Mouse (Mus musculus) right cerebral cortex, postnatal 36 days (tissue): ENCODE data around the gene Cbx2.

ENCODE experiments used
- DNase-seq, 2 experiments: peaks; one replicate each; pipeline ENCODE4 v3.0.0; 2022; ENCODE audit warnings: low spot score in 2 of 2, mixed read lengths in 1 of 2

Gene Cbx2

GRCm38 (mm10) chr11:119042466-119043272 is 19.9 kb downstream of the Cbx2 start:
- DNase-seq, result no peak

GRCm38 (mm10) chr11:119043273-119043540 is 20.4 kb downstream of the Cbx2 start:
- DNase-seq, result no peak

GRCm38 (mm10) chr11:119043761-119044550 is 21.2 kb downstream of the Cbx2 start:
- no peak for DNase-seq

- DNase-seq, result no peak
These were observed 22.0 kb downstream of the Cbx2 start for GRCm38 (mm10) chr11:119044551-119045337.

DNA sequence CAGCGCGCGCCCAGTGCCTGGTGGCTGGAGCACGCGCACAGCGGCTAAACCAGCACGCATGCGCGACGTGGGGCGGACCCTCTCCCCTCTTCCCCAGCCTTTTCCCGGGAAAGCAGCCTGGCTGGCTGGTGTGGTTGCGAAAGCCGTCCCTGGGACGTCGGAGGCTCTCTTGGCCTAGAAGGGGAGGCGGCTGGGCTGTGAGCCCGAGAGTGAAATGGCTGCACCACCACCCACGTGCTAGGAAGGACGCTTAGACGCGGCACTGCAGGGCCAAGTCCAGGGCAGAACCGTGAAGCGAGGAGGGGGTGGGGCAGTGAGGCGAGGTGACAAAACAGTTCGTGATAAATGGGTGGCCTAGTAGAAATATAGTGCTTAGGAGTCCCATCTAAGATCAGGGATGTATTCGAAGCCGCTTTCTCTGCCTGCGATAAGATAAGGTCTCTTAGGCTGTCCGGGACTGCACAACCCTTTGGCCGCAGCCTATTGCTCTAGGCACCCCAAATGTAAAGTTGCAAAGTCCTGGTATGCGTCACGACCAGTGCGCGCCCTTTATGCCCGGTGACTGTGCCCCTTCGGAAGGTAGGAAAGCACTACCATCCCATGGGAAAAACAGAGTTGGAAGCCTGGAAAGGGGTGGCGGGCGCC is 24.0 kb downstream of the Cbx2 start:
- no peak for DNase-seq

- no peak for DNase-seq
These were observed 24.7 kb downstream of the Cbx2 start for GRCm38 (mm10) chr11:119047261-119048132.

DNA sequence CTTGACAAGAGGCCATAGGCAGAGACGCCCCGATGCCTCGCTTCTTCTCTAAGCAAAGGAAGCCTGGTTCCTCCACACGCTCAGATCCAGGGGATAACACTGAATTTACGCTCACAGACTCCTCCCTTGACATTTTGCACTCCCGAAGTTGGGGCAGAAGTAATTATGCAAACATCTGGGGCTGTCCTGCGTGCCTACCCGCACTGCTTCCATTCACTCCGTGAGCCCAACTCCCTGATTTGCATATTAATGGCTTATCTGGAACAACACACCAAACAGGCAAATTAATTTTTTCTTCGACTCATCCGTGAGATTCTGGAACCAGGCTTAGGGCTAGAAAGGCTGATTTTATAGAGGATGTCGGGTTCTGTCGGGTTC is 25.4 kb downstream of the Cbx2 start:
- no peak for DNase-seq

- DNase-seq, result no peak
These were observed 27.6 kb downstream of the Cbx2 start for GRCm38 (mm10) chr11:119050361-119050760.

DNA sequence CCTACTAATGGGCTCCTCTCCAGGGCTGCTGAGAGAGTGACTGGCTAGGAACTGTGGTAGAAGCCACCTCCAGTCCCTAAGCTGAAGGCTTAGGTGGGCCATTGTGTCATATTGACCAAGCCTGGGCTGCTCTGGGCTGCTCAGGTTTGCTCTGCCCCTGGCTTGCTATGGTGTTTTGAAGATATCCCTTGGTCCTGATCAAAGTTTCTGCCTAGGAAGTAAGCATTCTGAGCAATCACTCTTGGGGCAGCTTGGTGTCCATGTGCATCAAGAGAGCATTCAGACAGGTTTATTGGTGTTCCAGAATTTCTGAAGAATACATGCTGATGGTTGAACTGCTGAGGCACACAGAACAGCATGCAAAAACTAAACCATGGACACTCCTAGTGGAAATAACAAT is 28.7 kb downstream of the Cbx2 start:
- no peak for DNase-seq

- DNase-seq, result no peak
These were observed 29.3 kb downstream of the Cbx2 start for GRCm38 (mm10) chr11:119051927-119052660.

GRCm38 (mm10) chr11:119052661-119053256 is 30.0 kb downstream of the Cbx2 start:
- DNase-seq, result no peak

DNA sequence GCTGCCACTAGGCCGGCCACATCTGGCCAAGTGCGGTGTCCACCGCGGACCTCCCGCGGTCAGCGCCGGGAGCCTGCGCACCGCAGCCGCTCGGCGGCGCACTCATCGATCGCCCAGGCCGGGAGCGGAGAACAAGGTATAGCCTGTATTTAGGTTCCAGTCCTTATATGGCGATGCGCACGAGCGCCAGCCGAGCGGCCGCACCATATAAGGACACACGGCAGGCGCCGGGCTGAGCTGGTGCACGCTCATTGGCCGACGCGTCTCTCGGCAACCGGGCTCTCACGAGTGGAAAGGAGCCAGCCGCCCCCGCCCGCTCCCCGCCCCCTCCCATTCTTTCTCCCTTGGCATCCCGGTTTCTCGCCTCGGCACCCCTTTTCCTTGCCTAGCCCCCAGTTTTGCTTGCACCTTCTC is 30.5 kb downstream of the Cbx2 start:
- peak; percentile 87 to 91 for DNase-seq

DNA sequence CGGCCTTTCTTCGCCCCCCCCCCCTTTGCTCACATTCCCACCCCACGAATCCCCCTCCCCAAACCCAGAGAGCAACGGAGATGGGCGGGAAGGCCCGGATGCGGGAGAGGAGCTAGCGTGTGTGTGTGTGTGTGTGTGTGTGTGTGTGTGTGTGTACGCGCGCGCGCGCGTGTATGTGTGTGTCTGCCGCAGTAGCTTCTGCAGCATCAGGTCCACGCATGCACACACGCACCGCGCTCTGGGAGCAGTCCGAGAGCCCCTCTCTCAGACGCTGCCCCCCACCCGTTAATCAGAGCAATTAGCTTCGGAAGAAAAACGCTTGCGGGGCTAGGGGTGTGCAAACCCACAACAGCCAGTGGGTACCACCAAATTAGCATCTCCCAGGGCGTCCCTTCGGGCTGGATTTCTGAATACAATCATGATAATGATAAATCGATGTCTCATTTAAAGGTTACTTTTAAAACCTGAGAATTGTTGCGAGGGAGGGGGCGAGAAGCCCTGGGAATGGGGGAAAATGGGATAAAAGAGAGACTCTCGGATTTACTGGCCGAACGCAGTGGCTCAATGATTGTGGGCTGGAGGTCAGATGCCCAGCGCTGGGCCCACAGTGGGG is 31.1 kb downstream of the Cbx2 start:
- no peak for DNase-seq

DNA sequence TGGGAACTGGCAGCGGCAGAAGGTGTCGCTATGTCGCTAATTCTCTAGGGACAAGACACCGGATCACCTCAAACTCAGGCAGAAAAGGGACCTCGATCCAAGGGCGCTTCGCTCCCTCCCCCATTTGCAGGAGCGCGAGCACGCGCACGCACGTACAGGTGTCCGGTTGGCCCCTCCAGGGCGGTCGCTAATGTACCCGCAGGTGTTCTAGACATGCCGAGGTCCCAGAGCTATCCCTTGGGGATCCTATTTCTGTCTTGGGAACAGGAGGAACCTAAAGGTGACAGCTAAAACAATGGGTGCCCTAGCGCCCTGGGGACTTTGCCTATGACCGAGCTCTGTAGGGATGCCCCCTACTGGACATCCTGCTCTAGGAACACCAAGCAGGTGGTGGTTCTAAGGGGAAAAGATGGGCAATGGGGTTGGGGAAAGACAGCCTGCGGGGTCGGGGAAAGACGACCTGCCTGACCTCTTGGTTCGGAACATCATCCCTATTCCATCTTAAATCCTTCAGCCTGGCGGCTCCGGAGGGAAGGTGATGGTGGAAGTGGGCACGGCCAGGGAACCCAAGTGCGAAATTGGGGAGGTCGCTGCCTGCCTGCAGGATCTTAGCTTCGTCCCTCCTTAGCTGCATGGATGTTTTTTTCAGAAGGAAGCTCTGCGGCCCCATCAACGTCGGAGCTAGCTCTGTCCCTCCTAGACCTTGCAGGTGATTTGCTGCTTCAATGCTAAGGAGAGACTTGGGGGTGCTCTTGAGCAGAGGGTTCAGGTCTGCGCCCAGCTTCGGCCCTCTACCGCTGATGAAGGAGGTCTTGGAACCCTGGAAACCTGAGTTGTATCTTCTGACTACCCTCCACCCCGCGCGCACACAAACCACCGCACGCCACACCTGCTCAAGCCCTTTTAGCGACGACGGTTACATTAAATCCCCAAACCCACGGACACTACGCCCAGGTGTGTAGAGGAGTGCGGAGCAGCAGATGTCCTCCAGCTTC is 31.9 kb downstream of the Cbx2 start:
- DNase-seq, result no peak

- no peak for DNase-seq
These were observed 32.9 kb downstream of the Cbx2 start for GRCm38 (mm10) chr11:119055571-119056131.

- no peak for DNase-seq
These were observed 33.8 kb downstream of the Cbx2 start for GRCm38 (mm10) chr11:119056301-119057211.

- no peak for DNase-seq
These were observed 34.5 kb downstream of the Cbx2 start for GRCm38 (mm10) chr11:119057291-119057690.
